Mouse (Mus musculus) naive thymus-derived CD4-positive, alpha-beta T cell, adult 2 months (primary cell): ENCODE measurements around the gene Tctex1d1.
A peak's percentile ranks its signal among the peaks of the same experiment; 100 is the strongest.

Experiments
- DNase-seq: peaks from one replicate; pipeline ENCODE4 v3.0.0-alpha.2; 2011; ENCODE audit warnings: low read depth

Gene Tctex1d1

GRCm38 (mm10) chr4:102978440-102978839, at the start of gene Tctex1d1:
Gene Tctex1d1, plus strand, starts transcription at chr4:102978606.
- peak; percentile 30 for DNase-seq

GRCm38 (mm10) chr4:102929491-102929890, 48.9 kb upstream of the Tctex1d1 start:
- no peak for DNase-seq

DNA sequence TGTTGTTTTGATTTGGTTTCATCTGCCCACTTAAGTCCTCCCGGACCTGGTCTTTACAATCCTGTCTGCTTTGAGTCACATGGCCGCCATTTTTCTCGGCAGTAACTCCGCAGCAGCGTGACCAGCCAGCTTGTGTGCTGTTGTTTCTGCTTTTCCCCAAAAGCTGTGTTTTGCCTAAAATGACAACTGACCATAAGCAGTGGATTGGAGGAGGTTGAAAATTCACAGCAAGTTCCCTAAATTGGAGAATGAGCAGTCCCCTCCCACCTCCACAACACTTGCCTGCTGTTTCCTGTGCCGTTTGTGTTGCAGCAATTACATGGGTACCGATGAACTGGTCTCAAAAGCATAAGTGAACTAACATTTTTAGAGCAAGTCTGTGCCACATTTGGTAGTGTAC, 47.7 kb upstream of the Tctex1d1 start:
- DNase-seq, result peak; percentile 29

GRCm38 (mm10) chr4:102940266-102940665, 38.1 kb upstream of the Tctex1d1 start:
- no peak for DNase-seq

GRCm38 (mm10) chr4:102940738-102941137, 37.7 kb upstream of the Tctex1d1 start:
- no peak for DNase-seq

DNA sequence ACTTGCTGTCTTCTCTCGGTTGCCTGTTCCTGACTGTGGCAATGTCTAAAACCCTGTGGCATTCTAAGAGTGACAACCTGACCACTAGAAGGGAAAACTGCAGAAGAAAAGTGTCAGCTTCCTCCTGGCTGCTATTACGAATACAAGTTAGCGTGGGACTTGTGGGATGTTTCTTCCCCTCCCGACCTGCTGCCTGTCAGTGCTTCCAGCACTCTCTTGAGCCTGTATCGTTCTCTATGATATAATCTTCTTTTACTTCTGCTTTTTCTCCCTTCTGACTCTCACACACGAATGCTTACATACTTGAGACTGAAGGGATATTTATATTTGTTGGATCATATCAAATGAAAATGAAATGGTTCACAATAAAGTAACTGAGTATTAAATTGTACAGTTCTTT, 34.1 kb upstream of the Tctex1d1 start:
- DNase-seq, result no peak

GRCm38 (mm10) chr4:102952476-102952875, 25.9 kb upstream of the Tctex1d1 start:
- DNase-seq, result no peak

GRCm38 (mm10) chr4:102955294-102955956, 23.0 kb upstream of the Tctex1d1 start:
- DNase-seq, result peak; percentile 46

- no peak for DNase-seq
Observed at GRCm38 (mm10) chr4:102959409-102959808, 19.0 kb upstream of the Tctex1d1 start.

GRCm38 (mm10) chr4:102964174-102964573, 14.2 kb upstream of the Tctex1d1 start:
- DNase-seq, result no peak

- peak; percentile 61 for DNase-seq
Observed at GRCm38 (mm10) chr4:102967811-102968210, 10.6 kb upstream of the Tctex1d1 start.

DNA sequence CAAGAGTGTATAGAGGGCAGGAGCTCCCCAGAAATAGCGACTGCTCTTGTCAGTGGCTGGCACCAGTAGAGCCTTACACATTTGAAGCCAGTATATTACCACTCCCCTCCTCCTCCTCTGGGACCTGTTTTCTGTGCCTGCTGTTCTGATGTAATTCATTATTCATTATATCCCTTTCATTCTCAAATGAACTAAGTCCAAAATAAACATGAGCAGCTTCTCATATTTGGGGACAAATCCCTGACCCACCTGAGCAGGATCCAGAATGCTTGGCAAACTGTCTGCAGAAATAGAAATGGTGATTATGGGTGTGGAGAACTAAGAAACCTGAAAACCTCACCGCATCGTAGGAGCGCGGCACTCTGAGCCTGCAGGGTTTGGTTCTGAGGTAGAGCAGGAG, 8.8 kb upstream of the Tctex1d1 start:
- DNase-seq, result no peak

GRCm38 (mm10) chr4:102971159-102971558, 7.2 kb upstream of the Tctex1d1 start:
- DNase-seq, result no peak

DNA sequence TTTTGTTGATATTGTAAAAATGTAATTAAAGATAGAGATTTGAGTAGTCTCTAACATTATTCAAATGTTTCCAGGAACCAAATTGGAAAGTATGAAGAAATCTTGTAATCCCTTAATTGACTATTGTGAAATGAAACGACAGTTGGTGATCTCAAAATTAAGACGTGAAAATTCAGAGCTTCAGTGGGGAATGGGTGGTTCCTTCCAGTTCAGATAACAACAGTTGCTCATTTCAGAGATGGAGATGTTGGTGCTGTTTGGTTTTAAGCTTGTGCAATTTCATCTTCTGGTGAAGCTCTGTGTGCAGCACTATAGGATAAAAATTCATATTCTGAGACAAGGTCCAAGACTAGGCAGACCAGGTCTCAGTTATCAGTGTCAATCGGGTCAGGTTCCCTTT, 6.3 kb upstream of the Tctex1d1 start:
- DNase-seq, result no peak

DNA sequence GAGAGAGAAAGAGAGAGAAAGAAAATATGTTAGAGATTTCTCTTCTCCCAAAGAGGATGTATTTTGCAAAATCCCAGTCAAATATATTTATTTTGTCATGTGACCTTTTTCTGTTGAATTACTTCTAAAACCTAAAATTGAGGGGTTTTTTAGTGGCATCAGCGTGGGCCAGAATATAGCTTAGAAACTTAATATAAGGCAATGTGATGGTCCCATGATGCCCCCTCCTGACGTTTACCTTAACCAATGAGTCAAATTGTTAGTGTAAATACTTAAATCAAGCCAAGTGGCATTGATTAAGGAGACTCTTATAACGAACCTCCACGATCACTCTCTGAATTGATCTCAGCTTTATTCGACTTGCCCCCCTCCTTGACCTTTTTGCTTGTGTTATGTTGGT, 4.2 kb upstream of the Tctex1d1 start:
- DNase-seq, result no peak

GRCm38 (mm10) chr4:102976290-102977275, 1.8 kb upstream of the Tctex1d1 start:
- no peak for DNase-seq

- no peak for DNase-seq
Observed at GRCm38 (mm10) chr4:102977778-102978321, 556 bp upstream of the Tctex1d1 start.

- peak; percentile 25 for DNase-seq
Observed at GRCm38 (mm10) chr4:102979385-102979784, 979 bp downstream of the Tctex1d1 start.

DNA sequence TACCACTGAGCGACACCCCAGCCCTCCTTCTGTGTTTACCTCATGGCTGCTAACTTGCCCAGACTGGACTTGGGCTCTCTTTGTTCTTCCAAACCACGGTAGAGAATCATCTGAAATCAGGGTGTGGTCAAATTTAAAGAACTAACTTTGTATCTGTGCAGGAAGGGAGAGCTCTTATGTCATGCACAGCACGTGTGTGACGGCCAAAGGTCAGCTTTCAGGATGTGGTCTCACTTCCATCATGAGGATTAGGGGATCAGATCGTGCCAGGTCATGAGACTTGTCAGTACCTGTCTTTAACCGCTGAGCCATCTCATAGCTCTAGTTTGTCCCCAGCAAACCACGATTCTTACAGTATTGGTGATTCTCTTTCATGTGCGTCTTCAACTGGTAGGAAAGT, 3.3 kb downstream of the Tctex1d1 start:
- no peak for DNase-seq

DNA sequence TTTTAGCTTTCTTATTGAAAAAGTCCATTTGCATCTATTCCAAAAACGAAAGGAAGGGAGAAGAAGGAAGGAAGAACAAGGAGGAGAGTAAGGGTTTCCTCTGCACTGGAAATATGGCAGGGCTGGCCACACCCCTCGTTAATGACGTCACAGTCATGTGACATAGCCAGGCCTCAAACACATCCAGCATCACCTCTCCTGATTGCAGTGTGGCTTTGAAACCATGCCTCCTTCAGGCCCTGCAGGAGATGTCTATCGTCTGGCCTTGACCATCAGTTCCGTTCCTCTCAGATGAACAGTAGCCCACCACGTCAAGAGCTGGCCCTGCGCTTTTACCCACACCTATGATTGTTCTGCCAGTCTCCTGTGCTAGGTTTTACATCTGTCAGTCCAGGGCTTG, 7.8 kb downstream of the Tctex1d1 start:
- peak; percentile 36 for DNase-seq

- DNase-seq, result peak; percentile 82
Observed at GRCm38 (mm10) chr4:102986917-102987316, 8.5 kb downstream of the Tctex1d1 start.

GRCm38 (mm10) chr4:102987325-102987724, 8.9 kb downstream of the Tctex1d1 start:
- DNase-seq, result no peak

GRCm38 (mm10) chr4:102987756-102988155, 9.3 kb downstream of the Tctex1d1 start:
- DNase-seq, result no peak
